Mouse (Mus musculus): ENCODE measurements around the gene Exoc2.

DNA sequence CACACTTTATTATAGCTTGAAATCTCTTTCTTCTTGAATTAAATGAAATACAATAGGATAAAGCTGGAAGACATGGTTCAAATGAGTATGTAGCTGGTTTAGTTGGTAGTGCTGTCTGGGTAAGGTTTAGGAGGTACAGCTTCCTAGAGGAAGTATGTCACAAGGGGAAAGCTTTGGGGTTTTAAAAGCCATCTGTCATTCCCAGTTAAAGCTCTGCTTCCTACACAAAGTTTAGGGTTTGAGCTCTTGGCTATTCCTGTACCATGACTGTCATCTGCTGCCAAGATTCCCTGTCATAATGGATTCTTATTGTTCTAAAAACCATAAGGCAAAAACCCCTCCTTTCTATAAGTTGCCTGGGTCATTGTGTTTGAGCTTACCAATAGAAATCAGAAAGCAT is 28.1 kb downstream of the Exoc2 start:
- TF ChIP-seq TAL1 (conservative IDR thresholded peaks at IDR 0.05; ENCODE audit: low read depth, low read length) (no peak), CTCF (IDR thresholded peaks at IDR 0.05; ENCODE audit: low read depth, low read length) (no peak), GATA1 (IDR thresholded peaks at IDR 0.05; ENCODE audit: borderline replicate concordance, low read length) (no peak), POLR2AphosphoS5 (IDR thresholded peaks at IDR 0.05; ENCODE audit: insufficient replicate concordance, low read depth, low read length) (no peak), GATA2 (IDR thresholded peaks at IDR 0.05; ENCODE audit: borderline replicate concordance, low read depth, low read length) (no peak)
